Mouse (Mus musculus): ENCODE measurements around the gene Robo3.

The Robo3 gene

DNA sequence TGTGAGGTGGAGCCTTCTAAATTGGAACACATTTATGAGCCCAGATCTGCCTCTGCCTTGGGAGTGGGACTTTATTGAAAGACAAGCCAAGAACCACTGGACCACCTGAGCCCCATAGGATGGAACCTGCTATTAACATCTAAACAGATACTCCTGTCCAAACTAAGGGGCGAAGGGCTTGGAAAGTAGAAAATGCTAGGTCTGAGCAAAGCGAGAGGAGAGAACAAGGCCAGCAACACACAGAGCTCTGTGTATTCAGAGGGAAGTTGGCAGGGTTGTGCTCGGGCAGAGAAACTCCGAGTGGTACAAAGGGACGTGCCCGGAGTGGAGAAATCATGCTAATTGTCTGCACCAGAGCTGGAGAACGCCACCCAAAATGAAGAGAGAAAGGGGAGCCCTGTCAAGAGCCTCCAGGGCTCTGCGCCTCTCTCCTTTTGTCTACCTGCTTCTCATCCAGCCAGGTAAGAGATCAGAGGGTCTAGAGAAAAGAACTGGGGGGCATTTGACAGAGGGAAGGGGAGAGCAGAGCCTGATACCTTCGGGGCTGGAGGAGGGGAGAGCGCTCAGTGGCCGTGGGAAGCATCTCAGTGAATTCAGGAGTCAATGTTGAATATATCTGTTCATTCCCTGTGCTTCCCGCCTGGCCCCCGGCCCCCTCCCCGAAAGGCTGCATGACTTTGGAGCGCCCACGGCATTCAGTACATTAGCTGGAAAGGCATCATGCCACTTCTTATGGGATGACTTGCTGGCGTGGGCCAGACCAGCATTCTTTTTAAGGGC lies 65.6 kb downstream of the Robo3 start, which contains the start of gene Hepacam:
TSS of gene Hepacam (plus strand) at position 51 of the 780 bp plus-strand sequence.
- no peak for DNase-seq

DNA sequence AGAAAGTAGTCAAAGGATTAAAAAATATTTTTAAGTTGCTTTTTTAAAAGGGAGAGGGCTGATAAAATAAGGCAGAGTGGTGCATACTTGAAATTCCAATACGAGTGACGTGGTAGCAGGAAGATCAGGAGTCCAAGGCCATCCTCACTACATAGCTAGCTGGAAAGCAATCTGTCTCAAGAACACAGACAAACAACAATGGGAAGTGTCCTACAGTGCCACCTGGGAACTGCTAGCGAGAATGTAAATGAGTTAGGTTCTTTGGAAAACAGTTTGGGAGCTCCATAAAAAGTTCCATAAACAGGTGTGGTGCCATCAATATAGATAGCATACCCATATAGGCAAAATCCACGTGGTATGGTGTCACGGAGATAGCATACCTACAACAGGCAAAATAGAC lies 67.3 kb downstream of the Robo3 start:
- no peak for DNase-seq
